Mouse (Mus musculus) G1E-ER4 (cell line): Measurements from ENCODE around the gene Mycbp2. TPM values are rescaled to one million over a fixed set of nuclear protein-coding genes. Genes with fewer than 3 reads are reported as not detected.

Source experiments
- GATA1 ChIP-seq: IDR thresholded peaks from one replicate; pipeline ENCODE4 v1.8.0; 2012; ENCODE audit warnings: low read length, inconsistent platforms
- polyA plus RNA-seq: library from polyadenylated mRNA; stranded (reverse); fragments of >175 nt; gene quantifications from 2 replicates; pipeline ENCODE4 v1.2.3, GENCODE M21; 2012

Mycbp2 gene
- polyA plus RNA-seq, 1 experiment: 7.0 TPM

DNA sequence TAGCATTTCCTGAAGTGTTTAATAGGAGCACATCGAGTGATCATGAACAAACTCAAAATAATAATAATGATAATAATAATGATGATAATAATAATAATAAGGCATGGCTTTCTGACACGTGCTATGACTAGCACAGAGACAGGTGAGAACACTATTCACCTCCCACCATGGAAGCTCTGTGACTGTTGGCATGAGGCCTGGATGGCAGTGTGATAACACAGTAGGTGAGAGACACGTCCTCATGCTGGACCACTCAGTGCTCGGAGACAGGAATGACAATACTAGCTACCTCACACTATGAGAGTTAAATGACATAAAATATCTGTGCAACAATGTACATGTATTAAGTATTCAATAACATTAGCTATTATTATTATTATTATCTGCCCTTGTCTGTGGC is 160.5 kb downstream of the Mycbp2 start:
- no peak for TF ChIP-seq GATA1

DNA sequence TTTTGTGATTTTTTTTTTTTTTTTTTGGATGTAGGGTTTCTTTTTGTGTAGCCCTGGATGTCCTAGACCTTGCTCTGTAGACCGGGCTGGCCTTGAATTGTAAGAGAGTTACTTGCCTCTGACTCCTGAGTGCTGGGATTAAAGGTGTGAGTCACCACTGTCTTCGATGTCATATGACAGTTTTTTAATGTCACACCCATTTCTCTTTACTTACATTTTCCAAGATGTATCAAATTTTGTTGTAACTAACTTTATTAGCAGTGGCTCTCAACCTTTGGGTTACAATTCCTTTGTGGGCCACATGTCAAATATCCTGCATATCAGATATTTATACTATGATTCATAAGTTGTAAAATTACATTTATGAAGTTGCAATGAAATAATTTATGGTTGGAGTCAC is 166.5 kb downstream of the Mycbp2 start:
- no peak for TF ChIP-seq GATA1

DNA sequence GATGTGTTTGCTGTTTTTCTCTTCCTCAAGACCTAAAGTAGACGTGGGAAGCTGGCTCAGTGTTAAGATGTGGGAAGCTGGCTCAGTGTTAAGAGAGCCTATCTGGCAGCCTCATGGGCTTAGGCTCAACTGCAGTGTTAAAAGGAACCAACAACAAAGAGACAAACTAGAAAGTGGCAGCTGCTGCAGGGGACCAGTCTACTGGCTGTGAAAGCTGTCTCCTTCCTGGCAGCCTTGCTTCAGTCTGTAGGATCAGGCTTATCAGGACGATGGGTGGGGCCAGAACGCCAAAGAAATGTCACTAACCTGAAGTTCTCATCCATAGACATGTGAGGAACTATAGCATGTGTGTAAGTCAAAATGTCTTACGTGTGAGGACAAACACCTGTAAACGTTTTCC is 183.7 kb downstream of the Mycbp2 start:
- TF ChIP-seq GATA1: no peak

DNA sequence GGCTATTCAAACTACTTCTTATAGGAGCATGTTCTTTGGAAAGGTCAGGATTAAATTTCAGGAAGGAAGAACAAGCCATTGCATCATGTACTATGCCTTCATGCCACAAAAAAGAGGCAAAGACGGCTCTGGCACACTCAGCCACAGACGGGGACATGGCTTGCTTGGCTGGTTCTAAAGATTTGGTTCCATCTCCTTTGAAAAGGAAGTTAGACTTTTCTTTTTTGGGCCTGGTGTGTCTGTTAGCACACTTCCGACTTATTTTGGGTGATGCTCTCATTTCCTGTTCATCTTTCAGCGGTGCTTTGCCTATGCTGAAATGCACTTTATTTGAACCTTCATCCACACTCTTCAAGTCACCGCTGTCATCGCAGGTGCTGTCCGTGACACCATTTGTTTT is 190.9 kb downstream of the Mycbp2 start:
- no peak for TF ChIP-seq GATA1

DNA sequence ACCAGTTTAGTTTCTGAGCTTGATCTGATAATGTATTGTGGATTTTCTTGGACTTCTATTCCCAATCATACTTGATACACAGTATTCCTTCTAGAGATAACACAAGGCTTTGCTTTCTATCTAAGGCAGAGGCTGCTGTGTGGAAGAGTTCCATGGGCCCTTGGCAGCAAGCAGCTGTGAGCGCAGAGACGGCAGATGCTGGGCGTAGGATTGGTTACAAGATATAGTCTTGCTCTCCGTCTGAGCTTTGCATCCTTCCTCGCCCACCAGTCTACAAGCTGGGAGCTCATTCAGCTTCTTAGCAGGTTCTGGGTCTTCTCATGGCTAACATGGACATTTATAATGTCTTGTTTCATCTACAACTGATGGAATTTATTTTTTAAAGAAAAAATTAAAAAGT is 196.5 kb downstream of the Mycbp2 start:
- TF ChIP-seq GATA1: no peak

DNA sequence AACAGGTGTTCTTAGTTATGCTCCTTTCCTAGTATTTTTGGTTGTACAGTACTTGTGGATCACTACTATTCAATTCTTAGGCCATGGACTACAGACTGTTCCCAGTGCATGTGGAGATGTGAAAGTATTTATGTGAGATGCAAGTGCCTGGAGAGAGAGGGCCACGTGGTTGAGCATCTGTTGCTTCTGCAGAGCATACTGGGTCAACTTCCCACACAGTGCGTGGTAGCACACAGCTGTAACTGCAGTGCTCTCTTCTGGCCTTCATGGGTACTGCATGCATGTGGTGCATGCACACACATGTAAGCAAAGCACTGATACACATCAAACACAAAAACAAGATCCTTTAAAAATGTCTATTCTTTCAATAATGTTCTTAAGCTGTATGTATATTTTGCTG is 214.6 kb downstream of the Mycbp2 start:
- TF ChIP-seq GATA1: no peak

DNA sequence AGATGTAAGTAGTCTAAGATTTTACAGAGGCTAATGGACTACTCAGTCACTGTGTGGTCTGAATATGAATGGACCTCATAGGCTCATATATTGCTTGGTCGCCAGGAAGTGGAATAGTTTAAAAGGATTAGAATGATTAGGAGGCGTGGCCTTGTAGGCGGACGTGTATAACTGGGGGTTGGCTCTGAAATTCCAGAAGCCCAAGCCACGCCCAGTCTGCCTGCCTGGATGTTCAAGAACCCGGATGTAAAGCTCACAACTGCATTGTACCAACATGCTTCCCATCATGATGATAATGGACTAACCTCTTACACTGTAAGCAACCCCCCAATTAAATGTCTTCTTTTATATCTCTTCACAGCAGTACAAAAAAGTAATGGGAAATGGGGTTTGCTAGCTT is 220.9 kb downstream of the Mycbp2 start:
- TF ChIP-seq GATA1: no peak

DNA sequence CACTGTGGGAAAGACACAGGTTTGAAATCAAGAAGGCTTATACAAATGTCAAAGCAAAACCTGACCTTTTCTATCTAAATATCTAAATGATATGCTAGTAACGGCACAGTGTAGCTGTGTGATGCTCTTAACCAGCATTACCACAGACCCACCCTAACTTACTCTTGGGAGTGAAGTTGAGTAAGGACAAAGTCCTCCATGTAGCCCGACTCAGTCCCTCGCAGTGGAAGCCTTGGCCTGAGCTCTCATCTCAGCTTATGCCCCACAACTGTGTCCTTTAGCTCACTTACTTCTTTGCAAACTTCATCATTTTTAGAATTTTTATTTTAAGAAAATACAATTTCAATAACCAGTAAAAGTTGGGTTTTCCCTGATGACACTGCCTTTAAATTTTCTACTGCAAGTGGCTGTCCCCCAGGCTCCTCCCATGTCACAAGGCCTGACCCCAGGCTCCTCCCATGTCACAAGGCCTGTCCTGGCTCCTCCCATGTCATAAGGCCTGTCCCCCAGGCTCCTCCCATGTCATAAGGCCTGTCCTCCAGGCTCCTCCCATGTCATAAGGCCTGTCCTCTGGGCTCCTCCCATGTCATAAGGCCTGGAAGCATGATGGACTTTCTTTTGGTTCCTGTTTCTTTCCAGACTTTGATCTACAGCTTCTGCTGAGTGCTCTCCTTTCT is 231.5 kb downstream of the Mycbp2 start:
- TF ChIP-seq GATA1: no peak

DNA sequence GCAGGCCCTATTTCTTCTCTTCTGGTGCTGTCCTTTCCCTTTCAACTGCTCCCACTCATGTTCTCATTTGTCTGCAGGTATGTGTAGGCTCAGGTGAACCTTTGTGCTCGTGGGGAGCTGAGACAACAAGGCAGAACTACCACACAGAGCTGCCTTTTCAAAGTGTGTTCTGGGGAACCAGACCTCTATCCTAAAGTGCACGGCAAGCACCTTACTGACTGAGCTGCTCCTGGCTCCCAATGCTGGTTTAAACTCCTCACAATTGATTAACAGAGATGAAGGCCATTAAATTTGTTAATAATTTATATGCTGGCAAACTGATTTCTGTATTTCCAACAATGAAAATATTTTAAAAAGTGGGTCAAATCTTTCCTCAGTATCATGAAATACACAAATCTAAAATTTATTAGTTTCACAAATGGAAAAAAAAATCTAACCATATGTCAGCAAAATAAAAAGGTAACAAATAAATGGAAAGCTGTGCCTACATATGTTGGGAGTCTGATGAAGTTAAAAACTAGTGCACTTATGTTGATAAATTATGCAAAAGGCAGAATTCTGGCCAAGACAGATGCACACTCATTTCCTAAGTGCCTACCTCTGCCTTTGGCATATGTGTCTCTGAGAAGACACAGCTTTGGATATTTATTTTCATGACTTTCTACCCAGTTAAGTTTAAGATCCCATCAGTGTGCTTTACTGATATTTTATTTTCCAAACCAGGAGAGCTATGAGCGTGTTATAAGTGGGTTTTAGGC is 233.8 kb downstream of the Mycbp2 start:
- TF ChIP-seq GATA1: no peak

DNA sequence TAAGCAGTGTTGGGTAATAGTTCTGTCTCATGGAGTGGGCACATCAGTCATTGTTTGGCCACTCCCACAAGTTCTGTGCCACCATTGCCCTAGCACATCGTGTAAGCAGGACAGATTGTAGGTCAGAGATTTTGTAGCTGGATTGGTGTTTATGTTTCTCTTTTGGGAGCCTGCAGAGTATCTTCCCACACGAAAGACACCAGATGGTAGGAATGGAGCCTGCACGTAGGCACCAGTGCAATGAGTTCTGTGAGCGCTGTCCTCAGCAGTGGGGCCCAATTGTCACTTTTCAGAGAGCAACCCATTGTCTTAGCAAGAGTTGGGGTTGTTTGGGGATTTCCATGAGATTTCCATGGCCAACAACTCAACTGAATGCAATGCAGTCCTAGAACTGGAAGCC is 236.6 kb downstream of the Mycbp2 start:
- TF ChIP-seq GATA1: no peak

DNA sequence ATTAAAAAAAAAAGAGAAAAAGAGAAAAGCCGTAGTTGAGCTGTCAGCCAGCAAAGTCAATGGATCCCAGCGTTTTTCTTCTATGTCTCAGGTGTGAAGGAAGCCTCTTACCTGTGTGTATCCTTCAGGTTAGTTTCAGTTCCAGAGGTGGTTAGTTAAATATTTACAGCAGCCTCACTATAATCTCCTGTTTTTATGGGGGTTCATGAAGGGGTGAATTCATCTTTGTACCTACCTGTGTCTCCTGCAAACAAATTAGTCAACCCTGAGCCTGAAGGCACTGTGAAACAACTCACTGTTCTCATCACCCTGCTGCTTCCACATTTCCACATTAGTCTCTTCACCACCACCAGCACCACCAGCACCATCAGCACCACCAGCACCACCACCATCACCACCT is 240.3 kb downstream of the Mycbp2 start:
- no peak for TF ChIP-seq GATA1

DNA sequence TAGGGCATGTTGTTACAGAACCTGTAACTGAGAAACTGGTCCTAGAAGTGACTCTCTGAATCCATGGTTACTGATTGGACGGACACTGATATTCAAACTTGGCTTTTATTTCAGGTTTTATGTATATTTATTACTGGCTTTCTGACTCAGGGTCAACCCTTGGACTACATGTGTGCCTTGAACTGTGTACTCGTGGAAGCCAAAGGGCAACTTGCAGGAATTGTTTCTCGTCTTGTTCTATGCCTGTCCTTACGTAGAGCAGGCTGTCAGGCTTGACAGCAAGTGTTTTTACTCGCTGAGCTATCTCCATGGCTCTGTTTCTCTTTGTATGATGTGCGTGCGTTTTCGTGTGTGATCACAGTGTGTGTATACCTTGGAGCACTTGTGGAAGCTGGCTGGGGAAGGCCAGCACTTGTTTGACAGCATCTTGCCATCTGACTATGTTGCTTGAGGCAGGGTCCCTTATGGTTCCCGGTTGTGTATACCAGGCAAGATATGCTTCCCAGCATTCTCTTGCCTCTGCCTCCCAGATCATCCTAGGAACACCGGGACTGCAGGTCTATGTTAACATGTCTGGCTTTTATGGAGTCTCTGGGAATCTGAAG is 243.8 kb downstream of the Mycbp2 start:
- TF ChIP-seq GATA1: no peak

DNA sequence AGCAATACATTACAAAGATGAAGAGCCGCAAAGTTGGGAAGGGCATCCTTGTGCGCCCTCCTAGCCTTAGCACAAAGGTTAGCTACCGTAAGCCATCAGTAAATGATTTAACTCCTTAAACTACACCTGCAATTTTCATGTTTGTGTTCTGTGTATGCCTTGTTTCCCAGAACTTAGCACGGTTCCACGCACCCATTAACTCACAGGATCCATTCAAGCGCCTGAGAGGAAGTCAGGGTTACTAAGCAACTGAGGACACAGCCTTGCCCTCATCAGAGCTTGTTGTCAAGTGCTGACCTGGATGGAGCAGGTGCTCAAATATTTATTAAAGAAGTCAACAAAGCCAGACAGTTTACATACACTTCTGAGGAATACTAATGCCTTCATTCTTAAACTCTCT is 244.4 kb downstream of the Mycbp2 start:
- no peak for TF ChIP-seq GATA1

DNA sequence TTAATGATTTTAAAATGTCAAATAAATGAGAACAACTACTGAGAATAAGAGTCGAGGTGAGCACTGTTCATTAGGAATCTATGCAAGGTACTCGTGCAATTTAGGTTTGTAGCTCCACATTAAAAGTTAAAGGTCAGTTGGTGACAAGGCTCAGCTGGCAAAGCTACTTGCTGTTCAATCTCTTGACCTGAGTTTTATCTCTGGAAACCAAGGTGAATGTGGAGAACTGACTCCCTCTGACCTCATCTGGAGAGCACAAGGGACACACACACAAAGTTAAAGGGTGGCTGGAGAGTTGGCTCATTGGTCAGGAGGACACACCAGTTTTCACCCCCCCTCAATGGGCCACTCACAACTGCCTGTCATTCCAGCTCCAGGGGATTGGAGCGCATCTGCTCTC is 245.4 kb downstream of the Mycbp2 start:
- TF ChIP-seq GATA1: no peak

DNA sequence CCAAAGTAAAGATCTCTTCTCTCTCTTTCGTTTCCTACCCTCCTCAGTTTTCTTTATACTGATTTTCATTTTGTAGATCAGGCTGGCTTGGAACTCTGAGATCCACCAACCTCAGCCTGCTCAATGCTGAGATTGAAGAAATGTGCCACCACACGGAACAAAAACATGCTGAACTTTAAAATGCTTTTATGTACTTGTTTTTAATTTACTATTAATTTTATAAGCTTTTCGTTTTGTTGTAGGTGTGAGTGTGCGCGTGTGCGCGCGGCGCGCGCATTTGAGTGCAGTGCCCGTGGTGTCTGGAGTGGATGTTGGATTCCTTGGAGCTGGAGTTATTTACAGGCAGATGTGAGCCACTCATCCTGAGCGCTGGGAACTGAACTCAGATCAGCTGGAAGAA is 246.3 kb downstream of the Mycbp2 start:
- TF ChIP-seq GATA1: no peak

DNA sequence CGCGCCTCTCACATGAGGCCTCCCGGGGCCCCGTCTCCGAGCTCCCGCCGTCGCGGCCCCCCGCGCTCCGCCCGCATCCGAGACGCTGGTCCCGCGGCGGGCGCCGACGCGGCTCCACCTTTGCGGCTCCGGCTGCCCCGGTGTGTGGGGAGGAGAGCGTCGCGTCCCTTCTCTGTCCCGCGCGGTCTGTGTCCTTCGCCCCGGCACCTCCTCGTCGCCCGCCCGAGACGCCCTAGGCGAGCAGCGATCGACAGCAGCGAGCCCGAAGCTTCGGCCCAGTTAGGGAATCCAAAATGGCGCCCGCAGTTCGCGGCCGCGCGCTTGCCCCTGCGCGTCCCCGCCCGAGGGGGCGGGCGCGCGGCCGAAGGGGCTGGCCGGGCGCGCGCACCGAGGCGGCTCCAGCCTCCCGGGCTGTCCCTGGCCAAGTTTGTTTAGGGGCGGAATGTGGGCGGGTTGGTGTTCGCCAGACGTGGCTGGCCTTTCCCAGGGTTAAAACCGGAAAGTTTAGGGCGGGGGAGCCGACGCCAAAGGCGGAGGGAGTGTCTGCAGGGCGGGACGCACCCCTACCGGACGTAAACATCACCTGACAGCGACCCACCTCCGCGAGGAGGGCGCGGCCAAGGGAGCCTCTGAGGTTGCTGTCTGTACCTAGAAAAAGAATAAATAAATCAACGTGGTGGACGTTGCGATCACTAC is 247.2 kb downstream of the Mycbp2 start, which contains the start of gene Fbxl3:
Gene Fbxl3, minus strand, starts transcription at position 329 of the 696 bp plus-strand sequence.
- TF ChIP-seq GATA1: no peak
